Mouse (Mus musculus): Measurements from ENCODE around the gene Clybl. TPM values are rescaled to one million over a fixed set of nuclear protein-coding genes. Genes with fewer than 3 reads are reported as not detected.

Gene Clybl
- polyA plus RNA-seq, 1 experiment from 2014 or later: 12.5 TPM

- Histone ChIP-seq H3K4me1 (no peaks in the 10 kb centered on the region), H3K27me3 (replicated peaks) (no peaks in the 10 kb centered on the region), H3K36me3 (replicated peaks) (no peaks in the 10 kb centered on the region), H3K27ac (no peak overlapping the region), H3K9me3 (no peaks in the 10 kb centered on the region), H3K9ac (no peak overlapping the region), H3K4me2 (no peak overlapping the region), H3K4me3 (no peak overlapping the region)
- WGBS: 48% methylated on average over 14 of the region's 14 CpGs
- ATAC-seq (replicated peaks): no peak
These were observed 150.3 kb downstream of the Clybl start for GRCm38 (mm10) chr14:122331635-122332460.

- WGBS: 77% methylated on average over 4 of the region's 4 CpGs
- H3K36me3 ChIP-seq (replicated peaks): no peaks in the 10 kb centered on the region
- H3K4me3 ChIP-seq: no peak overlapping the region
- no peaks in the 10 kb centered on the region for H3K9me3 ChIP-seq
- no peaks in the 10 kb centered on the region for H3K27me3 ChIP-seq (replicated peaks)
- H3K4me1 ChIP-seq: no peaks in the 10 kb centered on the region
- no peak overlapping the region for H3K4me2 ChIP-seq
- no peak for ATAC-seq (replicated peaks)
- H3K27ac ChIP-seq: no peak overlapping the region
- H3K9ac ChIP-seq: no peak overlapping the region
These were observed 155.5 kb downstream of the Clybl start for GRCm38 (mm10) chr14:122336957-122337356.

GRCm38 (mm10) chr14:122338784-122339183 lies 157.3 kb downstream of the Clybl start:
- H3K4me2 ChIP-seq: no peak overlapping the region
- WGBS: 78% methylated on average over 4 of the region's 4 CpGs
- no peak for ATAC-seq (replicated peaks)
- no peak overlapping the region for H3K27ac ChIP-seq
- H3K9ac ChIP-seq: no peak overlapping the region
- no peaks in the 10 kb centered on the region for H3K36me3 ChIP-seq (replicated peaks)
- H3K4me3 ChIP-seq: no peak overlapping the region
- H3K27me3 ChIP-seq (replicated peaks): no peaks in the 10 kb centered on the region
- no peaks in the 10 kb centered on the region for H3K9me3 ChIP-seq
- no peaks in the 10 kb centered on the region for H3K4me1 ChIP-seq

- H3K9me3 ChIP-seq: no peaks in the 10 kb centered on the region
- no peak for ATAC-seq (replicated peaks)
- H3K36me3 ChIP-seq (replicated peaks): no peaks in the 10 kb centered on the region
- H3K27me3 ChIP-seq (replicated peaks): no peaks in the 10 kb centered on the region
- WGBS: 90% methylated on average over 5 of the region's 5 CpGs
- H3K27ac ChIP-seq: no peak overlapping the region
- H3K4me2 ChIP-seq: no peak overlapping the region
- H3K4me1 ChIP-seq: peaks cover 8% of the 10 kb centered on the region; the same call in 1 of the 2 replicates
- no peak overlapping the region for H3K4me3 ChIP-seq
- H3K9ac ChIP-seq: no peak overlapping the region
These were observed 158.6 kb downstream of the Clybl start for GRCm38 (mm10) chr14:122340141-122340540.

- Histone ChIP-seq H3K36me3 (replicated peaks) (no peaks in the 10 kb centered on the region), H3K4me3 (no peak overlapping the region), H3K4me1 (peaks cover 8% of the 10 kb centered on the region; the same call in 1 of the 2 replicates), H3K27me3 (replicated peaks) (no peaks in the 10 kb centered on the region), H3K27ac (no peak overlapping the region), H3K9ac (no peak overlapping the region), H3K4me2 (no peak overlapping the region), H3K9me3 (no peaks in the 10 kb centered on the region)
- 53% methylated on average over 6 of the region's 6 CpGs for WGBS
- no peak for ATAC-seq (replicated peaks)
These were observed 160.3 kb downstream of the Clybl start for GRCm38 (mm10) chr14:122341591-122342360.

GRCm38 (mm10) chr14:122344272-122345224 lies 163.0 kb downstream of the Clybl start:
- H3K4me1 ChIP-seq: peaks cover 8% of the 10 kb centered on the region; the same call in 1 of the 2 replicates
- H3K9me3 ChIP-seq: no peaks in the 10 kb centered on the region
- H3K4me2 ChIP-seq: peak overlapping the region; percentile 8; the same call in 1 of the 2 replicates
- H3K36me3 ChIP-seq (replicated peaks): no peaks in the 10 kb centered on the region
- H3K27ac ChIP-seq: no peak overlapping the region
- H3K27me3 ChIP-seq (replicated peaks): no peaks in the 10 kb centered on the region
- H3K9ac ChIP-seq: no peak overlapping the region
- 49% methylated on average over 18 of the region's 18 CpGs for WGBS
- 0 out of 2 replicates have a peak, but pooled peaks have one; percentile 66 for ATAC-seq (replicated peaks)
- H3K4me3 ChIP-seq: no peak overlapping the region

- Histone ChIP-seq H3K9me3 (no peaks in the 10 kb centered on the region), H3K4me1 (peaks cover 8% of the 10 kb centered on the region; the same call in 1 of the 2 replicates), H3K4me2 (no peak overlapping the region), H3K27me3 (replicated peaks) (no peaks in the 10 kb centered on the region), H3K36me3 (replicated peaks) (no peaks in the 10 kb centered on the region), H3K27ac (no peak overlapping the region), H3K4me3 (no peak overlapping the region), H3K9ac (no peak overlapping the region)
- WGBS: 73% methylated on average over 7 of the region's 7 CpGs
- 0 out of 2 replicates have a peak, but pooled peaks have one; percentile 31 for ATAC-seq (replicated peaks)
These were observed 166.6 kb downstream of the Clybl start for GRCm38 (mm10) chr14:122348069-122348468.

- WGBS: 77% methylated on average over 5 of the region's 5 CpGs
- no peak for ATAC-seq (replicated peaks)
These were observed 167.8 kb downstream of the Clybl start for GRCm38 (mm10) chr14:122349326-122349725.

GRCm38 (mm10) chr14:122349761-122350160 lies 168.3 kb downstream of the Clybl start:
- 92% methylated on average over 4 of the region's 4 CpGs for WGBS
- no peaks in the 10 kb centered on the region for H3K27me3 ChIP-seq (replicated peaks)
- ATAC-seq (replicated peaks): no peak
- no peak overlapping the region for H3K27ac ChIP-seq
- H3K9ac ChIP-seq: no peak overlapping the region
- H3K9me3 ChIP-seq: no peaks in the 10 kb centered on the region
- H3K4me1 ChIP-seq: no peaks in the 10 kb centered on the region
- H3K4me3 ChIP-seq: no peak overlapping the region
- H3K36me3 ChIP-seq (replicated peaks): no peaks in the 10 kb centered on the region
- no peak overlapping the region for H3K4me2 ChIP-seq

More at GRCm38 (mm10) chr14:122349326-122349725, 167.8 kb downstream of the Clybl start:
- Histone ChIP-seq H3K27ac (no peak overlapping the region), H3K9me3 (no peaks in the 10 kb centered on the region), H3K36me3 (replicated peaks) (no peaks in the 10 kb centered on the region), H3K4me3 (no peak overlapping the region), H3K4me2 (no peak overlapping the region), H3K27me3 (replicated peaks) (no peaks in the 10 kb centered on the region), H3K4me1 (peaks cover 3% of the 10 kb centered on the region; the same call in 1 of the 2 replicates), H3K9ac (no peak overlapping the region)

GRCm38 (mm10) chr14:122350766-122351165 lies 169.3 kb downstream of the Clybl start:
- H3K9ac ChIP-seq: no peak overlapping the region
- H3K4me3 ChIP-seq: no peak overlapping the region
- H3K27me3 ChIP-seq (replicated peaks): no peaks in the 10 kb centered on the region
- no peak overlapping the region for H3K4me2 ChIP-seq
- no peaks in the 10 kb centered on the region for H3K9me3 ChIP-seq
- H3K4me1 ChIP-seq: no peaks in the 10 kb centered on the region
- no peak overlapping the region for H3K27ac ChIP-seq
- no peak for ATAC-seq (replicated peaks)
- no peaks in the 10 kb centered on the region for H3K36me3 ChIP-seq (replicated peaks)
- WGBS: 75% methylated on average over 8 of the region's 8 CpGs

GRCm38 (mm10) chr14:122357316-122357715 lies 175.8 kb downstream of the Clybl start:
- Histone ChIP-seq H3K27ac (no peak overlapping the region), H3K4me2 (no peak overlapping the region), H3K9me3 (no peaks in the 10 kb centered on the region), H3K4me3 (no peak overlapping the region), H3K4me1 (no peaks in the 10 kb centered on the region), H3K36me3 (replicated peaks) (no peaks in the 10 kb centered on the region), H3K27me3 (replicated peaks) (no peaks in the 10 kb centered on the region; the same call in 1 of the 2 replicates), H3K9ac (no peak overlapping the region)
- no peak for ATAC-seq (replicated peaks)
- 87% methylated on average over 4 of the region's 4 CpGs for WGBS
